Mouse (Mus musculus) kidney, adult 2 months (tissue): ENCODE data around the gene Arvcf.

Experiments
- CTCF ChIP-seq: fragments of 200-500 bp; conservative IDR thresholded peaks from 2 replicates; pipeline ENCODE4 v1.5.1; 2011; ENCODE audit warnings: low read depth, mild to moderate bottlenecking, control low read depth, low read length, moderate library complexity, mixed read lengths; ENCODE audit not compliant: insufficient read depth, insufficient read length
- POLR2A ChIP-seq: fragments of 200-500 bp; IDR thresholded peaks from one replicate; pipeline ENCODE4 v1.6.1; 2011; ENCODE audit warnings: low read depth, low read length, control low read depth

DNA sequence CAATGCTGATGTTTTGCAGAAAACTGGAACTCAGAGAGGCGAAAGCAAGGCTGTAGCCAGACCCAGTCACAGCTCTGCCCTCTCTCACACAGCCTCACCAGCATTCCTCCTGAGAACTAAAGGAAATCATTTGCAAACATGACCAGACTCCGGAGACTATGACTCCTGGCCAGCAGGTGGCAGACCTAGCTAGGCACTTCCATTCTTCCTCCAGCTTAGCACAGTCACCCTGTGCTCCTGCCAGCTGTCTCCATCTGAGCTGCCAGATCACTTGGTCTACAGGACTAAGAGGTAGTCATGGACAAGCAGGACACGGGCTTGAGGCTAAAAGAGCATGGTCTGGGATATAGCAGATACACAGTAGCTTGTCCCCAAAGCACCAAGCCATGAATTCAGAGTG lies 2.7 kb upstream of the Arvcf start:
- TF ChIP-seq POLR2A (no peak), CTCF (peak; percentile 97)
